Mouse (Mus musculus) kidney, postnatal 25 days (tissue): ENCODE results near the gene Smoc1.

Source experiments
- DNase-seq, 2 experiments: peaks; one replicate each; pipeline ENCODE4 v3.0.0; 2021; ENCODE audit warnings: mixed read lengths in 2 of 2

Gene Smoc1

GRCm38 (mm10) chr12:81026995-81027942 lies 661 bp downstream of the Smoc1 start:
- DNase-seq: no peak

GRCm38 (mm10) chr12:81028291-81028920 lies 1.8 kb downstream of the Smoc1 start:
- DNase-seq: no peak

- DNase-seq: no peak
These were observed 3.1 kb downstream of the Smoc1 start for GRCm38 (mm10) chr12:81029731-81030130.

- no peak for DNase-seq
These were observed 5.0 kb downstream of the Smoc1 start for GRCm38 (mm10) chr12:81031579-81031978.

- no peak for DNase-seq
These were observed 6.9 kb downstream of the Smoc1 start for GRCm38 (mm10) chr12:81033389-81034041.

GRCm38 (mm10) chr12:81034042-81034417 lies 7.4 kb downstream of the Smoc1 start:
- no peak for DNase-seq

GRCm38 (mm10) chr12:81035850-81036249 lies 9.2 kb downstream of the Smoc1 start:
- no peak for DNase-seq

- DNase-seq: no peak
These were observed 17.0 kb downstream of the Smoc1 start for GRCm38 (mm10) chr12:81043616-81044015.

- DNase-seq: no peak
These were observed 20.3 kb downstream of the Smoc1 start for GRCm38 (mm10) chr12:81046926-81047325.

- no peak for DNase-seq
These were observed 23.1 kb downstream of the Smoc1 start for GRCm38 (mm10) chr12:81049661-81050060.

- DNase-seq: no peak
These were observed 28.5 kb downstream of the Smoc1 start for GRCm38 (mm10) chr12:81055000-81055705.

- DNase-seq: no peak
These were observed 29.2 kb downstream of the Smoc1 start for GRCm38 (mm10) chr12:81055811-81056210.

- no peak for DNase-seq
These were observed 31.0 kb downstream of the Smoc1 start for GRCm38 (mm10) chr12:81057619-81058018.

- DNase-seq: no peak
These were observed 32.0 kb downstream of the Smoc1 start for GRCm38 (mm10) chr12:81058561-81058960.

GRCm38 (mm10) chr12:81061831-81062361 lies 35.3 kb downstream of the Smoc1 start:
- no peak for DNase-seq

GRCm38 (mm10) chr12:81063336-81063955 lies 36.8 kb downstream of the Smoc1 start:
- no peak for DNase-seq

GRCm38 (mm10) chr12:81074139-81074538 lies 47.5 kb downstream of the Smoc1 start:
- DNase-seq: no peak

- DNase-seq: no peak
These were observed 48.3 kb downstream of the Smoc1 start for GRCm38 (mm10) chr12:81074941-81075340.

GRCm38 (mm10) chr12:81077953-81078646 lies 51.5 kb downstream of the Smoc1 start:
- no peak for DNase-seq

- DNase-seq: no peak
These were observed 53.7 kb downstream of the Smoc1 start for GRCm38 (mm10) chr12:81080345-81080744.

- DNase-seq: no peak
These were observed 54.4 kb downstream of the Smoc1 start for GRCm38 (mm10) chr12:81081031-81081430.

GRCm38 (mm10) chr12:81083146-81083545 lies 56.5 kb downstream of the Smoc1 start:
- DNase-seq: no peak
